Mouse (Mus musculus): ENCODE results near the gene Scn4a. TPM values are rescaled to one million over a fixed set of nuclear protein-coding genes. Genes with fewer than 3 reads are reported as not detected.

Scn4a gene
- polyA plus RNA-seq, 1 experiment from 2014 or later, result not detected

Other genes with a start within 250 kb of the Scn4a start
- gene Gm10840, start 192.4 kb downstream of the Scn4a start, polyA plus RNA-seq (2014; fragmentation: Nextera tagmentation; extraction: Ambion mirVana), result 0.88 TPM in 1 of 2 replicates, not detected in the other
- 120 and 140 TPM in 2 replicates for gene Limd2, start 192.4 kb downstream of the Scn4a start, polyA plus RNA-seq (2014; fragmentation: Nextera tagmentation; extraction: Ambion mirVana)
- 33.0 and 34.8 TPM in 2 replicates for gene Strada, start 151.1 kb downstream of the Scn4a start, polyA plus RNA-seq (2014; fragmentation: Nextera tagmentation; extraction: Ambion mirVana)
- 78.3 and 99.4 TPM in 2 replicates for gene Ccdc47, start 136.9 kb downstream of the Scn4a start, polyA plus RNA-seq (2014; fragmentation: Nextera tagmentation; extraction: Ambion mirVana)
- 73.2 and 97.4 TPM in 2 replicates for gene Ddx42, start 136.4 kb downstream of the Scn4a start, polyA plus RNA-seq (2014; fragmentation: Nextera tagmentation; extraction: Ambion mirVana)
- gene Ftsj3, start 97.2 kb downstream of the Scn4a start, polyA plus RNA-seq (2014; fragmentation: Nextera tagmentation; extraction: Ambion mirVana), result 29.6 and 36.3 TPM in 2 replicates
- gene Psmc5, start 97.1 kb downstream of the Scn4a start, polyA plus RNA-seq (2014; fragmentation: Nextera tagmentation; extraction: Ambion mirVana), result 300 and 322 TPM in 2 replicates
- 10.3 and 21.4 TPM in 2 replicates for gene Smarcd2, start 80.3 kb downstream of the Scn4a start, polyA plus RNA-seq (2014; fragmentation: Nextera tagmentation; extraction: Ambion mirVana)
- 0.27 TPM in 1 of 2 replicates, not detected in the other for gene Tcam1, start 76.6 kb downstream of the Scn4a start, polyA plus RNA-seq (2014; fragmentation: Nextera tagmentation; extraction: Ambion mirVana)
- gene Gh, start 51.4 kb downstream of the Scn4a start, polyA plus RNA-seq (2014; fragmentation: Nextera tagmentation; extraction: Ambion mirVana), result not detected in 2 replicates
- 0.68 and 0.89 TPM in 2 replicates for gene Cd79b, start 38.5 kb downstream of the Scn4a start, polyA plus RNA-seq (2014; fragmentation: Nextera tagmentation; extraction: Ambion mirVana)
- gene Prr29, start 12.2 kb upstream of the Scn4a start, polyA plus RNA-seq (2014; fragmentation: Nextera tagmentation; extraction: Ambion mirVana), result not detected in 2 replicates
- gene Icam2, start 34.8 kb upstream of the Scn4a start, polyA plus RNA-seq (2014; fragmentation: Nextera tagmentation; extraction: Ambion mirVana), result 5.1 and 14.2 TPM in 2 replicates
- gene Ern1, start 134.6 kb upstream of the Scn4a start, polyA plus RNA-seq (2014; fragmentation: Nextera tagmentation; extraction: Ambion mirVana), result 7.4 and 7.6 TPM in 2 replicates

All from neural tube, embryonic 14.5 days (tissue).